Mouse (Mus musculus) ovary, adult 18-20 months (tissue): Measurements from ENCODE around the gene Vasn.
"Not testable (repeated sequence)": the region's sequence is repeated elsewhere in the genome, so short reads cannot be mapped to it uniquely, and the experiment has no call there.

Experiments
- DNase-seq: peaks from one replicate; pipeline ENCODE4 v3.0.0; 2022; ENCODE audit warnings: low spot score, mixed read lengths

Gene Vasn

DNA sequence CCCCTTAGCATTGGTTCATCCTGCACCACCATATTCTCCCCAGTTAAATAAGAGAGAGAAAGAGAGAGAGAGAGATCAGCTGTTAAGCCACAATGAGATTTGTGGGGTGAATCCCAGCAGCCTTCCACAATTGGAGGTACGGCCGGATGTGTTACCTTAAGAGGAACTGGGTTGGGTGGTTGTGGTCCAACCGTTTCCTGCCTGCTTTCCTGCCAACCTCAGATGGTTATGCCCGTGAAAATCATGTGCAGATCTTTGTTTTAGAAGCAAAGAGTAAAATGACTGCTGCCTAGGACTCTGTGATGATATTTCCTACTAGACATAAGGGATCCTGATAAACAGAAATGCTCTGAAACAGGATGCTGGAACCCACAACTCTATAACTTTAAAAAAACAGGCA, 34.4 kb downstream of the Vasn start:
- no peak for DNase-seq

DNA sequence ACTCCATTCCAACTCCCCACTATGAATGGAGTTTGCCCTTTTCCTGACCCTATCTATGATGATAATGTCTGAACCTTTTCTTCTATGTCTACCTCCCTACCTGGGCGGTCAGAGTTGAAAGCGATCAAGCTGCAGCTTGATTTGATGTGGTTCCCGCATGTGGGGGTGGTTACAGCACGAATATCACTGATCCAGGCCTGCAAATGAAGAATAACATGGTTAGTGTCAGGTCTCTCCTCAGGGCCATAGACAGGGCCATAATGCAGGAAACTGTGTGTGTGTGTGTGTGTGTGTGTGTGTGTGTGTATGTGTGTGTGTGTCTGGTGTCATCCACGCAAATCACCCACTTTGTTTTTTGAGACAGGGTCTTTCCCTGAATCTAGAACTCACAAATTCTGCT, 37.1 kb downstream of the Vasn start:
- DNase-seq = no peak

DNA sequence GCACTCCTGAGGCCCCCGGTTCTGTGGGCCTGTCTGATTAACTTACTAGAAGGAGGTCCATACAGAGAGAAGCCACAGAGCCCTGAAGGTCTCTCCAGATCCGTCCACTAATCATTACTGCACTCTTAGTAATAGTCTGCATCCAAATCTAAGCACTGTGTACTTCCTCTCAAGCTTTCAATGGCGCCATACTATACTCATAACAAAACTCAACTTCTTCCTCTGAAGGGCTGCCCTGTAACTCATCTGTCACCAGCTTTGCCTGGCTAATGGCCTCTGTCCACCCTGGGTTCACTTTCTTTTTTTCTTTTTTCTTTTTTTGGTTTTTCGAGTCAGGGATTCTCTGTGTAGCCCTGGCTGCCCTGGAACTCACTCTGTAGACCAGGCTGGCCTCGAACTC, 38.3 kb downstream of the Vasn start:
- DNase-seq = no peak

DNA sequence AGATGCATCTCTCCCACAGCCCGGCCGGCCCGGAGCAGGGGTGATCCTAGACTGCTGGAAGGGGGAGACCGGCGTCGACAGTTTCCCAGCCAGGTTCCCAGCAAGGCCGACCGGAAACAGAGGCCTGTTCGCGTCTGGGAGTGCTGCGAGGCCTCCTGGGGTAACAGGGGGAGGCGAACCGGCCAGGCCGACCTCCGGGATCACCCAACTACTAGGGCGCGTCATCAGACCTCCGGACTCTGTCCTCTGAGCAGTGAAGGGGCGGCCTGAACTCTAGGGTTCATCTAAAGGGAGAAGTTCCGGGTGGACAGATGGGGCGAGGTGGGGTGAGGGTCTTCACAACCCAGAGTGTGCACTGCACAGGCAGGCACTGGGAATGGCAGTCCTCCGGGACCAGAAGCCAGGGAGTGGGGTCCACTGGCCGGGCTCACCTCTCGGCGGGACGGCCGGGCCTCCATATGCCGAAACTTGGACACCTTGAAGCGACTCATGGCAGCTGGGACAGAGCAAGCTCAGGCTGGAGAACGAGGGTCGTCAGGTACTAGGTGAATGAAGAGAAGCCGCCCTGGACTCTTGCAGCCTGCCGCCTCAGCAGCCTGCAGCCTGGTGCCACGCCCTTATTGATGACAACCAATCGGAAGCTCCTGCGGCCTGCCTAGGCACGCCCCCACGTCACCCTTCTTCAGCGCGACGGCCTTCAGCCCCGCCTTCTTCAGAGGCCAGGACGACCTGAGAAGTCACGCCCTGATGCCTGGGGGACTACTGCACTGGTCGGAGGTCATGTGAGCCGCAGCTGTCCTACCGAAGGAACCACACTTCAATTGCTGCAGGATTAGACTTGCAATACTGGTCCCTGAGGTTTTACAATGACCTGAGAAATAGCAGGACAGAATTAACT, 39.6 kb downstream of the Vasn start, which contains the start of gene Coro7:
Coro7 (minus strand) TSS at position 657 of the 898 bp plus-strand sequence.
- peak; percentile 88 for DNase-seq

DNA sequence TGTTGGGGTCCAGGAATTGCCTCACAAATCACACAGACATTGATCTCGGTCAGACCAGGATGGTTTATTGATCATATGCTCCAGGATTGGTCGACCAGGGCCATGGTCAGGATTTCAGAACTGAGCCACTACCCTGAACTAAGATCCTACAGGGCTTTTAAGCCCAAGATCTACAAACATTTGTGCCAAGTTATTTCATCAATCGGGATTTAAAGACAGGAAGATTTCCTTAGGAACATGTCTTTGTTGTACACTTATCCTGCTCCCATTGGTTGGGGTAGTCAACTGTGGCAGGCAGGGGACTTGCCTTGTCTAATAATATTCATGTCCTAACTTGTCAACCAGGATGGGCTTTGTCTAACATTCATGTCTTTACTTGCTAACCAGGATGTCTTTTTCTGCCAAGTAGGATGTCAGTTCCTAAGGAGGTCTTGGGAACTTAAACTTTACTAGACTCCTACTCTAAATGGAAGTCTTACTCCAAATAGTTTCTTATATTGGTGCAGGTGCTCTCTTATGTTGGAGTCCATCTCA, 41.2 kb downstream of the Vasn start:
- not testable (repeated sequence) for DNase-seq

DNA sequence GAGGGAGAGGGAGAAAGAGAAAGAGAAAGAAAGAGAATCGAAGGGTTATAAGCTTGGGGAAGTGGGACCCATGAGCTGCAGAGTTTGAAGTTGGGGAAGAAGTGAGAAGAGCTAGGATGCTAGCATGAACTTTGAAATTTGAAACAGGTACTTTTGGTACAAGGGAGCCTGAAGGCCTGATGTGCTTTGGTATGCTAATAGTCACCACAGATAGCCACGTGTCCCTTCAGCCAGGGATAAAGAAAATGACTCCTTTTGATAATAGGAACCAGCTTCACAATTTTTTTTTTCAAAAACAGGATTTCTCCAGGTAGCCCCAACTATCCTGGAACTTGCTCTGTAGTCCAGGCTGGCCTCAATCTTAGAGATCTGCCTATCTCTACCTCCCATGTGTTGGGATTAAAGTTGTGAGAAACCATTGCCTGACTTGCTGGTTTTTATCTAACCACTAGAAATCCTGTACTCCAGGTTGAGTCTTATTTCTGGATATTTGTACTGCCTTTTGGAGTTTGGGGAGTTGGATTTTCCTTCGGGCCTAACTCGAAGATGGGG, 43.0 kb downstream of the Vasn start:
- no peak for DNase-seq

DNA sequence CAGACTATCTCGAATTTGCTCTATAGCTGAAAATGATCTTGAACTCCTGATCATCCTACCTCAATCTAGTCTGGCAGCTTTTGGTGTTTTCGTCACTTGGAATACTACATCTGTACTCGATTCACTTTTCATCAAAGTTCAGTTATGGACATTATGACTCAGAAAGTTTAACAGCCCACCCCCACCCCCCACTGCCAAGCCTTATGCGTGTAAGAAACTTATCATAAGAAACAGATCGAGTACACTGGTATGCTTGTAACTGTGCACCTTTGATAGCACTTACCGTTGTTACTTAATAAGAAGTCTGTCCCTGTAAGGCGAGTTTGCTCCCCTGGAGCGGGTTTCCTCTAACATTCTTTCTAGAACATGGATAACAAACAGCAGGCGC, 43.4 kb downstream of the Vasn start:
- DNase-seq = no peak

DNA sequence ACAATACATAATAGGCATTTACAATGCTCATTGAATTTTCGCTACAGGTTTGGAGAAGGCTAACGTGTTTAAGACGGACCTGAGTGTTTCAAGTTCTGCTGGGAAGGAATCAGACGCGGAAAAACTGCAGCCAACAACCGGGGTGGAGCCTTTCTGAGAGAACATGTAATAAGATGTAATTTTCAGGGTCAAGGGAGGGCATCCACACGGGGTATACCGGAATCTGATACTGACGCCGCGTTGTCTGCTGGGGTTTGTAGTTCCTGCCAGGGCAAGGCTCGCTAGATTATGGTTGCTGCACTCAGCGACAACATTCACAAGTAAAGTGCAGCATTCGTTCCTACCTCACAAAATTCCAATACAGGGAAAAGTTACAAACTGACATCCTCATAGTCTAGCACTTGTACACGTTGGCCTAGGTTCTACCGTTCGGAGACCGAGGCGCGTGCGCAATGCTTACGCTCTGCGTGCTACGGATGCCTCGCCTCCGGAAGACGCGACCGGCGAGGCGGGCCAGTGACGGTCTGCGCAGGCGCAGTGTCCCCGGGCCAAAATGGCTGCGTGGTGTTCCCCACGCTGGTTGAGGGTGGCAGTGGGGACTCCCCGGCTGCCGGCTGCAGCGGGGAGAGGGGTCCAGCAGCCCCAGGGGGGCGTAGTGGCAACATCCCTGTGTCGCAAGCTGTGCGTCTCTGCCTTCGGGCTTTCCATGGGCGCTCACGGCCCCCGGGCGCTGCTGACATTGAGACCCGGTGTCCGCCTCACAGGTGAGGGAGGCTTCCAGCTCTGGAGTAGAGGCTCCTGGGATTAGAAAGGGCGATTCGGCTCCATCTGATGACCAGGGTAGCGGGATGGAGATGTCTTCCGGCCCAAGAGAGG, 44.1 kb downstream of the Vasn start:
- DNase-seq = peak; percentile 88

DNA sequence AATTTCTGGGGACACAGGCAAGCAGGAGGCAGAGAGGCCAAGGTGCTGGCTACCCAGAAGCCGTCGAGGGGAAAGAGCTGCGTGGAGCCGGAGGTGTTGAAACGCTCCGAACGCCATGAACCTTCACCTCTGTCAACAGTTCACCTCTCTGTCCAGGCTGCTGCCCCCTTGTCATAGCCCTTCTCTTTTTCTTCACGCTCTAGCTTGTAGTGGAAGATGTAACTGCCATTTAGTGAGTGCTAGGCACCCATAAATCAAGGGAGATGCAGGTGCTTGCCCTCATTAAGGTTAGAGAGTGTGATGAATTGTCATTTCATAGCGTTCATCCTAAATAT, 44.7 kb downstream of the Vasn start:
- DNase-seq = no peak

DNA sequence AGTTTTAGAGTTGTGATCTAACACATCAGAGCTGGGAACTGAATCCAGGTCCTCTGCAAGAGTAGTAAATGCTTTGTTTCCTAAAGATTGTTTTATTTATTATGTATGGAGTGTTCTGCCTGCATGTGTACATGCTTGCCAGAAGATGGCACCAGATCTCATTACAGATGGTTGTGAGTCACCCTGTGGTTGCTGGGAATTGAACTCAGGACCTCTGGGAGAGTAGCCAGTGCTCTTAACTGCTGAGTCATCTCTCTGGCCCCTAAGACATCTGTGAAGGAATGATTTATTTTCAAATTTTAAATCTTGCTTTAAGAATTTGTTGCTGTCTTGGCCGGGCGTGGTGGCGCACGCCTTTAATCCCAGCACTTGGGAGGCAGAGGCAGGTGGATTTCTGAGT, 49.6 kb downstream of the Vasn start:
- not testable (repeated sequence) for DNase-seq
